Comparison of ENCODE assay signal across 8 mouse cellular contexts in the genomic region with DNA sequence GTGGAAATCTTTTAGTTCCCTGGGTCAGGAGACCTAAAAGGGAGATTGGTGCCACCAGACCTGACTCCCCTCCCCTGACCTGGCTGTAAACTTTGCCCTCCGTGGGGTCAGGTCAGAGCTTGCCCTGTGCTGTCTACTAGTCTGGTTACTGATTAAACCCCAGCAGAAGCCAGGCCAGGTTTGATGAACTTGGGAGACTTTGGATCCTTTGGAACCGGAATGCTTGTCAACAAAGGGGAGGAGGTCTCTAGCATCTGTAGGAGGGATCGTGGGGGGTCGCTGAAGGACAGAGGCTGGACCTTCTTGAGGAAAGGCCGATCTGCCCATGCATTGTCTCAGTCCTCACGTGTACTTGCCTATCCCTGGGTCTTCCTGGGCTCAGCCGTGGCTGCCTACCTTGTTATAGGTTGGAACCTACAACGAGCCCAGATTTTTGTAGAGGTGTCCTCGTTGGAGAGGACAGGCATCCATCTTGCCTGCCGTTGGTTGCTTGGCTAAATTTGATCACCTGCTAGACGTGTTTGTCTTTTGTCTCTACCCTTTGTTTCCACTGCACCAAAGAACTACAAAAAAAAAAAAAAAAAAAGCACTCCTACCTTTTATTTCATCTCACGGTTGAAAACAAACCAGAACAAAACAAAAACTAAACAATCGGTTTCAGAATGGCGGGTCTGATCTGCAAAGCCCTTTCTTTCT. TPM values are rescaled to one million over a fixed set of nuclear protein-coding genes. Genes with fewer than 3 reads are reported as not detected.
DNase-seq lines count a peak whose midpoint lies in the region; ATAC-seq and TF ChIP-seq lines count a peak whose summit lies in the region.

No protein-coding gene starts in this region.

- no peak for TF ChIP-seq CTCF in forebrain, postnatal 0 days (IDR thresholded peaks at IDR 0.05; ENCODE audit: low read depth)

- no peaks in the 10 kb centered on the region for H3K9me3 ChIP-seq in heart, embryonic 14.5 days (ENCODE audit: control insufficient read depth, low read length)
- H3K9me3 ChIP-seq in forebrain, postnatal 0 days (ENCODE audit: low read length), result no peaks in the 10 kb centered on the region
- H3K9me3 ChIP-seq in limb, embryonic 10.5 days (replicated peaks), result no peaks in the 10 kb centered on the region
- no peaks in the 10 kb centered on the region for H3K9me3 ChIP-seq in neural tube, embryonic 15.5 days (replicated peaks)

- intact Hi-C loops in heart, postnatal 10 days (cut with DNase I), result no loop called here
- intact Hi-C loops in left cerebral cortex, postnatal 10 days (cut with DNase I), result no loop called here

- no peak overlapping the region for H3K27ac ChIP-seq in heart, embryonic 14.5 days (replicated peaks in 1 of 2; ENCODE audit: control insufficient read depth in 1 of 2, insufficient read depth in 1 of 2, low read depth in 2 of 2, low read length in 2 of 2)
- peak overlapping the region; percentile 66; the same call in 1 of the 2 replicates for H3K27ac ChIP-seq in forebrain, postnatal 0 days (ENCODE audit: low read depth, low read length)
- peak overlapping the region; percentile 97 for H3K27ac ChIP-seq in limb, embryonic 10.5 days
- peak overlapping the region; percentile 95 for H3K27ac ChIP-seq in neural tube, embryonic 15.5 days (replicated peaks)

- DNase-seq in heart, postnatal 10 days, result no peak
- DNase-seq in forebrain, postnatal 0 days, result peak; percentile 46
- DNase-seq in limb, embryonic 10.5 days (ENCODE audit: low spot score), result peak; percentile 37
- no peak for DNase-seq in left cerebral cortex, postnatal 10 days (ENCODE audit: extremely low spot score in 1 of 2, low spot score in 2 of 2)
- no peak for DNase-seq in cerebellum, postnatal 25 days
- no peak for DNase-seq in gastrocnemius, adult 18-20 months (ENCODE audit: low spot score)

- peak overlapping the region; percentile 16; the same call in 1 of the 2 replicates for H3K4me2 ChIP-seq in heart, embryonic 14.5 days (ENCODE audit: low read length)
- H3K4me2 ChIP-seq in forebrain, postnatal 0 days (ENCODE audit: low read depth), result peak overlapping the region; percentile 88
- H3K4me2 ChIP-seq in neural tube, embryonic 15.5 days, result peak overlapping the region; percentile 93

- H3K27me3 ChIP-seq in heart, embryonic 14.5 days (ENCODE audit: control insufficient read depth, insufficient read depth, low read length), result no peaks in the 10 kb centered on the region
- no peaks in the 10 kb centered on the region for H3K27me3 ChIP-seq in forebrain, postnatal 0 days (ENCODE audit: insufficient read depth, low read length)
- no peaks in the 10 kb centered on the region for H3K27me3 ChIP-seq in limb, embryonic 10.5 days (ENCODE audit: low read depth, poor library complexity, severe bottlenecking)
- no peaks in the 10 kb centered on the region for H3K27me3 ChIP-seq in neural tube, embryonic 15.5 days (replicated peaks)

- peak overlapping the region; percentile 16; the same call in 1 of the 2 replicates for H3K9ac ChIP-seq in heart, embryonic 14.5 days (ENCODE audit: low read length)
- peak overlapping the region; percentile 90 for H3K9ac ChIP-seq in forebrain, postnatal 0 days
- peak overlapping the region; percentile 96 for H3K9ac ChIP-seq in neural tube, embryonic 15.5 days (replicated peaks)

- 57% methylated on average over 14 of the region's 14 CpGs for WGBS in heart, embryonic 14.5 days
- 19% methylated on average over 14 of the region's 14 CpGs for WGBS in forebrain, postnatal 0 days
- 40% methylated on average over 14 of the region's 14 CpGs for WGBS in limb, embryonic 10.5 days
- 8% methylated on average over 14 of the region's 14 CpGs for WGBS in neural tube, embryonic 15.5 days

- H3K4me3 ChIP-seq in heart, embryonic 14.5 days (ENCODE audit: control insufficient read depth in 1 of 2, insufficient read depth in 1 of 2, low read depth in 1 of 2, low read length in 2 of 2), result no peak overlapping the region; a peak in 1 of 4 replicates
- peak overlapping the region; percentile 96 for H3K4me3 ChIP-seq in forebrain, postnatal 0 days (ENCODE audit: low read depth, low read length)
- H3K4me3 ChIP-seq in limb, embryonic 10.5 days, result peak overlapping the region; percentile 83
- peak overlapping the region; percentile 79 for H3K4me3 ChIP-seq in neural tube, embryonic 15.5 days (replicated peaks)

- no peak for ATAC-seq in heart, embryonic 14.5 days (ENCODE audit: insufficient number of reproducible peaks, insufficient read depth, low FRiP score, low read depth)
- no peak for ATAC-seq in forebrain, postnatal 0 days
- no peak for ATAC-seq in neural tube, embryonic 15.5 days (ENCODE audit: low FRiP score)

- peaks cover 31 to 39% of the 10 kb centered on the region in 2 experiments for H3K4me1 ChIP-seq in heart, embryonic 14.5 days (ENCODE audit: control insufficient read depth in 2 of 2, insufficient read depth in 2 of 2, low read length in 2 of 2)
- H3K4me1 ChIP-seq in forebrain, postnatal 0 days (ENCODE audit: insufficient read depth), result peaks cover 20% of the 10 kb centered on the region
- peaks cover 58% of the 10 kb centered on the region for H3K4me1 ChIP-seq in limb, embryonic 10.5 days
- peaks cover 65% of the 10 kb centered on the region for H3K4me1 ChIP-seq in neural tube, embryonic 15.5 days

- no peaks in the 10 kb centered on the region for H3K36me3 ChIP-seq in heart, embryonic 14.5 days (ENCODE audit: control insufficient read depth, insufficient read depth, low read length)
- no peaks in the 10 kb centered on the region for H3K36me3 ChIP-seq in forebrain, postnatal 0 days (ENCODE audit: insufficient read depth)
- no peaks in the 10 kb centered on the region for H3K36me3 ChIP-seq in limb, embryonic 10.5 days
- no peaks in the 10 kb centered on the region for H3K36me3 ChIP-seq in neural tube, embryonic 15.5 days

RNA-seq across cellular contexts. Expression of a gene that starts 3.5 kb away (rescaled TPM):
- 13.0 and 13.3 TPM in 2 replicates for polyA plus RNA-seq in heart, embryonic 14.5 days (2014; fragmentation: Nextera tagmentation; extraction: Ambion mirVana)
- 10 to 100 TPM; 32.8 to 38.5 TPM for total RNA-seq in heart, postnatal 10 days (2021)
- total RNA-seq in forebrain, postnatal 0 days (2014; rRNA removed), result 139 and 204 TPM in 2 replicates
- 126 and 192 TPM in 2 replicates for polyA plus RNA-seq in forebrain, postnatal 0 days (2015; fragmentation: Nextera tagmentation; extraction: Ambion mirVana)
- polyA plus RNA-seq in limb, embryonic 10.5 days (2016; fragmentation: Nextera tagmentation; extraction: Ambion mirVana), result 7.6 and 8.2 TPM in 2 replicates
- polyA plus RNA-seq in neural tube, embryonic 15.5 days (2015; fragmentation: Nextera tagmentation; extraction: Ambion mirVana), result 135 and 193 TPM in 2 replicates
- total RNA-seq in left cerebral cortex, postnatal 10 days (2021), result 100 to 1,000 TPM; 369 to 379 TPM
- total RNA-seq in gastrocnemius, adult 18-20 months (2021), result 1 to 10 TPM; 6.8 to 8.5 TPM

Comparison
In these comparisons a context has a peak if more than half of its experiments do, and no peak if none do; other contexts are left out.
1. H3K27ac ChIP-seq: peak in forebrain, postnatal 0 days (single experiment), limb, embryonic 10.5 days (single experiment) and neural tube, embryonic 15.5 days (single experiment); none in heart, embryonic 14.5 days (0 of 2).
2. H3K4me2 ChIP-seq: peak in every context shown above with its lines; median percentile 93 in neural tube, embryonic 15.5 days; 88 in forebrain, postnatal 0 days; 16 in heart, embryonic 14.5 days.
3. H3K4me3 ChIP-seq: peak in forebrain, postnatal 0 days (single experiment), limb, embryonic 10.5 days (single experiment) and neural tube, embryonic 15.5 days (single experiment); none in heart, embryonic 14.5 days (0 of 2).
4. H3K9ac ChIP-seq: peak in every context shown above with its lines; median percentile 96 in neural tube, embryonic 15.5 days; 90 in forebrain, postnatal 0 days; 16 in heart, embryonic 14.5 days.
5. DNase-seq: peak in forebrain, postnatal 0 days (single experiment) and limb, embryonic 10.5 days (single experiment); none in heart, postnatal 10 days (0 of 2), left cerebral cortex, postnatal 10 days (0 of 2), cerebellum, postnatal 25 days (0 of 2) and gastrocnemius, adult 18-20 months (single experiment).